Mouse (Mus musculus): ENCODE results near the gene Trim37. TPM values are rescaled to one million over a fixed set of nuclear protein-coding genes. Genes with fewer than 3 reads are reported as not detected.

The Trim37 gene
- polyA plus RNA-seq, 1 experiment from 2014 or later: 27.1 TPM

MicroRNAs within 50 kb of the gene (microRNA counts, 519-probe panel; counts per million panel counts)
- microRNA mmu-miR-301a: 7,178 counts per million, percentile 94 among the panel's probes with 10 or more counts

Small RNA genes lying within 50 kb of the gene (microRNA-seq; reads per million reads assigned to microRNA genes)
- gene Mir301 (ENCODE audit: borderline number of aligned reads): 2,339 reads per million, percentile 79 among the genes with 10 or more reads in this experiment

Other genes with a start within 250 kb of the Trim37 start
- gene Ypel2, start 133.4 kb upstream of the Trim37 start, polyA plus RNA-seq (2015; fragmentation: Nextera tagmentation; extraction: Ambion mirVana): 9.5 and 9.6 TPM in 2 replicates
- 12.6 and 14.6 TPM in 2 replicates for gene Gdpd1, start 53.0 kb upstream of the Trim37 start, polyA plus RNA-seq (2015; fragmentation: Nextera tagmentation; extraction: Ambion mirVana)
- gene Smg8, start 40.3 kb upstream of the Trim37 start, polyA plus RNA-seq (2015; fragmentation: Nextera tagmentation; extraction: Ambion mirVana): 17.1 and 17.9 TPM in 2 replicates
- 5.6 and 5.8 TPM in 2 replicates for gene Prr11, start 18.4 kb upstream of the Trim37 start, polyA plus RNA-seq (2015; fragmentation: Nextera tagmentation; extraction: Ambion mirVana)
- gene Ska2, start 17.8 kb upstream of the Trim37 start, polyA plus RNA-seq (2015; fragmentation: Nextera tagmentation; extraction: Ambion mirVana): 59.6 and 59.7 TPM in 2 replicates
- gene Ppm1e, start 231.9 kb downstream of the Trim37 start, polyA plus RNA-seq (2015; fragmentation: Nextera tagmentation; extraction: Ambion mirVana): 2.1 and 2.4 TPM in 2 replicates